Mouse (Mus musculus) Patski (cell line): ENCODE data around the gene Sub1. TPM values are rescaled to one million over a fixed set of nuclear protein-coding genes. Genes with fewer than 3 reads are reported as not detected.

Source experiments
- ATAC-seq: fragments of 100-300 bp; one replicate; pipeline ENCODE4 v1.8.0; 2021
- CTCF ChIA-PET: fragments of 350-600 bp; sonication (Branson Sonifier 250); formaldehyde crosslinking; loops from one replicate; lab custom pipeline; 2022; ENCODE audit warnings: inconsistent platforms; lab: Charles Lee
- POLR2A ChIA-PET: fragments of 350-600 bp; sonication (Branson Sonifier 250); formaldehyde crosslinking; loops from one replicate; lab custom pipeline; 2022; ENCODE audit warnings: antibody characterized with exemption, inconsistent platforms; lab: Charles Lee
- DNase-seq: peaks from one replicate; pipeline ENCODE4 v3.0.0-alpha.2; 2011; ENCODE audit warnings: low read depth, low spot score
- H3K27me3 ChIP-seq: fragments of 371-371 bp; one replicate; pipeline ENCODE4 v1.5.1; 2021
- CTCF ChIP-seq: fragments of 100-300 bp; IDR thresholded peaks from one replicate; pipeline ENCODE4 v1.5.1; 2021
- in situ Hi-C: fragments of 300-500 bp; cut with MboI; formaldehyde crosslinking; loops from 3 replicates; pipeline ENCODE4 v1.11.1; 2018; ENCODE audit warnings: low pct_unique_long_range_greater_than_20kb, mixed read lengths
- polyA plus RNA-seq: library from polyadenylated mRNA; unstranded; gene quantifications from one replicate; pipeline ENCODE4 v1.2.3, GENCODE M21; 2021

Sub1 gene
- polyA plus RNA-seq, 1 experiment from 2014 or later = 197 TPM

GRCm38 (mm10) chr15:12030221-12030620, 33.4 kb upstream of the Sub1 start:
- no peak for TF ChIP-seq CTCF
- ATAC-seq = no peak
- in situ Hi-C loops = no loop called here
- POLR2A ChIA-PET = no interaction called here
- CTCF ChIA-PET = no interaction called here
- DNase-seq = no peak
- peaks cover 10% of the 10 kb centered on the region for H3K27me3 ChIP-seq

- DNase-seq (no peak), ATAC-seq (no peak)
- H3K27me3 ChIP-seq = peaks cover 10% of the 10 kb centered on the region
- ChIA-PET CTCF (no interaction called here), POLR2A (interaction anchor here (0.8 kb wide), 1 partner anchor 10 kb away, joined by 5 read pairs; no protein-coding TSS in a partner anchor)
- in situ Hi-C loops = no loop called here
- TF ChIP-seq CTCF = no peak
Measured at GRCm38 (mm10) chr15:12027807-12028206, 31.0 kb upstream of the Sub1 start.

GRCm38 (mm10) chr15:12026932-12027450, 30.2 kb upstream of the Sub1 start:
- in situ Hi-C loops = no loop called here
- TF ChIP-seq CTCF = no peak

GRCm38 (mm10) chr15:12026026-12026425, 29.2 kb upstream of the Sub1 start:
- ATAC-seq = no peak
- in situ Hi-C loops = no loop called here
- no peak for TF ChIP-seq CTCF
- POLR2A ChIA-PET = no interaction called here
- peaks cover 10% of the 10 kb centered on the region for H3K27me3 ChIP-seq
- no peak for DNase-seq
- CTCF ChIA-PET = no interaction called here

More at GRCm38 (mm10) chr15:12026932-12027450, 30.2 kb upstream of the Sub1 start:
- CTCF ChIA-PET = no interaction called here
- peaks cover 10% of the 10 kb centered on the region for H3K27me3 ChIP-seq
- ATAC-seq (no peak), DNase-seq (no peak)
- POLR2A ChIA-PET = no interaction called here

GRCm38 (mm10) chr15:12025341-12025740, 28.6 kb upstream of the Sub1 start:
- ChIA-PET CTCF (interaction anchor here (1.1 kb wide), 1 partner anchor 15 kb away, joined by 4 read pairs; no protein-coding TSS in a partner anchor), POLR2A (no interaction called here)
- in situ Hi-C loops = no loop called here
- no peak for DNase-seq
- peaks cover 10% of the 10 kb centered on the region for H3K27me3 ChIP-seq
- ATAC-seq = no peak
- no peak for TF ChIP-seq CTCF

- peaks cover 14% of the 10 kb centered on the region for H3K27me3 ChIP-seq
- TF ChIP-seq CTCF = no peak
- ChIA-PET CTCF (interaction anchor here (1.1 kb wide), 1 partner anchor 14 kb away, joined by 4 read pairs; no protein-coding TSS in a partner anchor), POLR2A (no interaction called here)
- in situ Hi-C loops = no loop called here
- no peak for ATAC-seq
- DNase-seq = no peak
Measured at GRCm38 (mm10) chr15:12024791-12025268, 28.0 kb upstream of the Sub1 start.

- ATAC-seq (no peak), DNase-seq (no peak)
- in situ Hi-C loops = no loop called here
- CTCF ChIA-PET = no interaction called here
- TF ChIP-seq CTCF = no peak
- peaks cover 4% of the 10 kb centered on the region for H3K27me3 ChIP-seq
- POLR2A ChIA-PET = no interaction called here
Measured at GRCm38 (mm10) chr15:12019443-12019842, 22.7 kb upstream of the Sub1 start.

GRCm38 (mm10) chr15:12018428-12018757, 21.6 kb upstream of the Sub1 start:
- in situ Hi-C loops = no loop called here
- DNase-seq (no peak), ATAC-seq (no peak)
- H3K27me3 ChIP-seq = peaks cover 4% of the 10 kb centered on the region
- POLR2A ChIA-PET = interaction anchor here (0.7 kb wide), 1 partner anchor 10 kb away, joined by 5 read pairs; no protein-coding TSS in a partner anchor
- TF ChIP-seq CTCF = no peak
- CTCF ChIA-PET = no interaction called here

- DNase-seq (no peak), ATAC-seq (peak; percentile 44)
- H3K27me3 ChIP-seq = peaks cover 4% of the 10 kb centered on the region
- POLR2A ChIA-PET = interaction anchor here (0.7 kb wide), 2 partner anchors 10 to 22 kb away, joined by 5 read pairs; no protein-coding TSS in a partner anchor
- CTCF ChIA-PET = interaction anchor here (1.0 kb wide), 1 partner anchor 31 kb away, joined by 3 read pairs; no protein-coding TSS in a partner anchor
- in situ Hi-C loops = no loop called here
- TF ChIP-seq CTCF = no peak
Measured at GRCm38 (mm10) chr15:12017700-12018427, 21.1 kb upstream of the Sub1 start.

- in situ Hi-C loops = no loop called here
- no peak for TF ChIP-seq CTCF
- no peaks in the 10 kb centered on the region for H3K27me3 ChIP-seq
- ATAC-seq (no peak), DNase-seq (no peak)
- ChIA-PET POLR2A (no interaction called here), CTCF (interaction anchor here (1.3 kb wide), 1 partner anchor 30 kb away, joined by 3 read pairs; no protein-coding TSS in a partner anchor)
Measured at GRCm38 (mm10) chr15:12014197-12014905, 17.6 kb upstream of the Sub1 start.
